In genomic region chr8:45724204-45724603, GRCm38 (mm10) we compare ENCODE assay signal across 15 mouse cellular contexts.
"Had no signal": no experiment of that assay in that cellular context is flagged by ENCODE, and none has a peak within 500 bp of the region (broad histone marks: within the 10 kb centered on the region; RNA-seq: fewer than 3 reads in every experiment).

No protein-coding gene starts in this region.

- H3K4me2 ChIP-seq: liver, embryonic 15.5 days; lung, embryonic 14.5 days; midbrain, embryonic 11.5 days; midbrain, embryonic 13.5 days; midbrain, embryonic 15.5 days; neural tube, embryonic 12.5 days; stomach, embryonic 15.5 days had no signal

- H3K27ac ChIP-seq: liver, embryonic 15.5 days; macrophage; midbrain, embryonic 13.5 days; midbrain, embryonic 15.5 days; neural tube, embryonic 12.5 days; stomach, embryonic 15.5 days; stomach, postnatal 0 days had no signal

- DNase-seq: liver, postnatal 0 days; lung, embryonic 14.5 days; right cerebral cortex, postnatal 14 days; thymus, adult 2 months; thymus, postnatal 25 days; thymus, postnatal 4 days had no signal

- H3K4me3 ChIP-seq: liver, embryonic 15.5 days; megakaryocyte, embryonic 14.5 days; midbrain, embryonic 13.5 days; midbrain, embryonic 15.5 days; neural tube, embryonic 12.5 days; stomach, embryonic 15.5 days had no signal

- H3K9me3 ChIP-seq: liver, embryonic 15.5 days; megakaryocyte, embryonic 14.5 days; midbrain, embryonic 13.5 days; midbrain, embryonic 15.5 days; neural tube, embryonic 12.5 days; stomach, embryonic 15.5 days had no signal

- H3K27me3 ChIP-seq: liver, embryonic 15.5 days; megakaryocyte, embryonic 14.5 days; midbrain, embryonic 13.5 days; midbrain, embryonic 15.5 days; neural tube, embryonic 12.5 days; stomach, embryonic 15.5 days had no signal

- H3K9ac ChIP-seq: liver, embryonic 15.5 days; liver, postnatal 0 days; lung, embryonic 14.5 days; midbrain, embryonic 13.5 days; midbrain, embryonic 15.5 days; neural tube, embryonic 12.5 days; stomach, embryonic 15.5 days had no signal

- H3K4me1 ChIP-seq: liver, embryonic 15.5 days; megakaryocyte, embryonic 14.5 days; neural tube, embryonic 12.5 days; stomach, embryonic 15.5 days had no signal

- H3K36me3 ChIP-seq: liver, embryonic 15.5 days; midbrain, embryonic 13.5 days; midbrain, embryonic 15.5 days; neural tube, embryonic 12.5 days; stomach, embryonic 15.5 days had no signal

- ATAC-seq: liver, postnatal 0 days; midbrain, embryonic 13.5 days; midbrain, embryonic 15.5 days had no signal
